Mouse (Mus musculus): Measurements from ENCODE around the gene Vrk3. TPM values are rescaled to one million over a fixed set of nuclear protein-coding genes. Genes with fewer than 3 reads are reported as not detected.

The Vrk3 gene
- polyA plus RNA-seq, 1 experiment from 2014 or later = 35.2 TPM

DNA sequence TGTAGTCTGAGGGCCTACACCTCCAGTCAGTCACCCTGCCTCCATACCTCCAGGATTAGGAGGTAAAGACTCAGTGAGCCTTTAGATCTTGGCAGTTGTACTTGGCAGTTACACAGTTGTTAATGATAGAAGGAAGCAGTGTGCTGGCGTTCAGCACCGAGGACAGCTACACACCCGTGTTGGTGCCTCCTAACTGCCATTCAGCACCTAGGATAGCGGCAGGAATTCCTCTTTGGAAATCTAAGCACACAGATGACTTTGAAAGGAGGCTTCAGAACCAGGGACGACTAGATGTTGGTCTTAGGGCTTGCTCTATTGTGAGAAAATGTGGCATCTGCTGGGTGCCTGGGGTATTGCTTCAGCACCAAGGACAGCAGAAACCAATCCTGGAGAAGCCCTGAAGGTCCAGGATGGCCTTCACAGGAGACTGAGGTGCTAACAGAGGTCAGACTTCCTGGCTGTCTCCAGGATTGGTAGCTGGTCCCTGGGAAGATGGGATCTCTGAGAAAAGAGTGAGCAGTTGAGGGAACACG lies 21.9 kb downstream of the Vrk3 start:
- Histone ChIP-seq H3K4me3 (replicated peaks) (no peak overlapping the region), H3K9ac (replicated peaks) (no peak overlapping the region; the same call in 1 of the 2 replicates), H3K4me1 (replicated peaks) (no peaks in the 10 kb centered on the region), H3K27me3 (no peaks in the 10 kb centered on the region), H3K9me3 (no peaks in the 10 kb centered on the region), H3K4me2 (replicated peaks) (no peak overlapping the region), H3K36me3 (peaks cover 93% of the 10 kb centered on the region), H3K27ac (no peak overlapping the region)
- ATAC-seq = no peak
- 20% methylated on average over 6 of the region's 6 CpGs for WGBS

DNA sequence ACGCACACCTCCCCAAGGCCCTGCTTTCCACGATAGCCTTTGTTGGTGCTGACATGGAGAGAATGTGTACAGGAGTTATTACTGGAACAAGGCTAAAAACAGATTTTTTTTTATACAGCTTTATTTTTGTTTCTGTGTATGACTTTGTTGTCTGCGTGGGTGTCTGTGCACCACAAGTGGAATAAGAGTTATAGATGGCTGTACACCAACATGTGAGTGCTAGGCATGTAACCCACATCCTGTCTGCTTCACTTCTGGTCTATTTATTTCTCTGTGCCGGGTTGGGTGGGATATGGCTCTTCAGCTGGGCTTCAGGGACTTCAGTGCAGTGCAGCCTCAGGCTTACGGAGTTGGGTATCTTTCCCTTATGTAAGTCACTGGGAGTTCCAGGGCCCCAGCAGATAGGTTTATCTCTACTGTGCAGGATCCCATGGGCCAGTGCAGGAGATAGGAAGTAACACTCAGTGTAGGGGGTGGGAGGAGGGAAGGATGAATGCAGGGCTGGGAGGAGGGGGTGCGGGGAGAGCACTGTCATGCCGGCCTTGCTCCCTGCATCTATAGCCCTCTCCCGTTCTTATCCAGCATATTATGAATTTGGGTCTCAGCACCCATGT lies 24.5 kb downstream of the Vrk3 start:
- no peak overlapping the region for H3K4me3 ChIP-seq (replicated peaks)
- WGBS = 89% methylated on average over 8 of the region's 8 CpGs
- no peak overlapping the region for H3K27ac ChIP-seq
- H3K4me1 ChIP-seq (replicated peaks) = no peaks in the 10 kb centered on the region
- no peak overlapping the region for H3K4me2 ChIP-seq (replicated peaks)
- H3K27me3 ChIP-seq = no peaks in the 10 kb centered on the region
- no peaks in the 10 kb centered on the region for H3K9me3 ChIP-seq
- H3K36me3 ChIP-seq = peaks cover 88% of the 10 kb centered on the region
- H3K9ac ChIP-seq (replicated peaks) = no peak overlapping the region
- no peak for ATAC-seq

DNA sequence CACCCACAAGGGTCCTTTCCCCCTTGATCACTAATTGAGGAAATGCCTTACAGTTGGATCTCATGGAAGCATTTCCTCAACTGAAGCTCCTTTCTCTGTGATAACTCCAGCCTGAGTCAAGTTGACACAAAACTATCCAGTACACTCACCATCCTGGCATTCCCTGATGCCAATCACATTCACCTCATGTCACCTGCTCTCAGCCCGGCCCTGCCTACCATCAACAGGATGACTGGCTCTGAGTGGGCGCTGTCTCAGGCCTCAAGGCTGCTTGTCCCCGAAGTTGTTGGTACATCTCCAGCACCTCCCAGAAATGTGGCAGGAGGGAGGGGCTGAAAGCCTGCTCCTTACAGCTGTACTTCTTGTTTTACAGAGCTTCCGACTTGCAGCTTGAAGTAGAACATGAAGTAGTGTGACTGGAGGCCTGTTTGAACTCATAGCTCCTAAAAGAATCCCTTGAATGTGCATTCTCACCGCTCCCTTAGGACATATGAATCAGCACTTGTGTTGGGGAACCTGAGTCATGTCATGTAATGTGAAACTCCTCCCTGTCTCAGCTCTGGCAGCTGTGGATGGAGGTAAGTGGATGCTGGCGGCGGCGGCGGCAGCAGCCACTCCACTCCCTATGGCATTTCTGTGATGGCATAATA lies 28.8 kb downstream of the Vrk3 start:
- Histone ChIP-seq H3K27me3 (no peaks in the 10 kb centered on the region), H3K4me1 (replicated peaks) (no peaks in the 10 kb centered on the region), H3K9me3 (no peaks in the 10 kb centered on the region), H3K36me3 (peaks cover 55% of the 10 kb centered on the region), H3K4me2 (replicated peaks) (no peak overlapping the region), H3K27ac (no peak overlapping the region), H3K4me3 (replicated peaks) (no peak overlapping the region), H3K9ac (replicated peaks) (no peak overlapping the region)
- 93% methylated on average over 9 of the region's 9 CpGs for WGBS
- no peak for ATAC-seq

DNA sequence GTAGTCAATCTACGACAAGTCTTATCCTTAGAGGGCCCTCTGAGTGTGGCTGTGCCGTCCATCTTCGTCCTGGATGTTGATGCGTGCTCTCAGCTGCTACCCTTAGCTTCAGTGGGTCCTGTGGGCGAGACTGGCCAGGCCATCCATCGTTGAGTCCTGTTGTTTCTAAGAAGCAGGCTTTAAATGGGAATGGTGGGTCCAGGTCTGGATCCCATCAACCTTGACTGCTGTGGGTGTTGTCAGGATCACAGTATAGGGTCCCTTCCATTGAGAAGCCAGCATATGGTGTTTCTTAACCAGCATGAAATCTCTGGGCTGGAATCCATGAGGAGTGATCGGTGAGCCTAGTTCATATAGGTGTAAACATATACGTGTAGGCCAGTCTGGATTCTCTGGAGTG lies 31.9 kb downstream of the Vrk3 start:
- Histone ChIP-seq H3K36me3 (peaks cover 28% of the 10 kb centered on the region), H3K9ac (replicated peaks) (no peak overlapping the region), H3K27me3 (no peaks in the 10 kb centered on the region), H3K27ac (no peak overlapping the region), H3K4me3 (replicated peaks) (no peak overlapping the region), H3K4me1 (replicated peaks) (no peaks in the 10 kb centered on the region), H3K4me2 (replicated peaks) (no peak overlapping the region), H3K9me3 (no peaks in the 10 kb centered on the region)
- ATAC-seq = no peak
- WGBS = 91% methylated on average over 8 of the region's 8 CpGs

DNA sequence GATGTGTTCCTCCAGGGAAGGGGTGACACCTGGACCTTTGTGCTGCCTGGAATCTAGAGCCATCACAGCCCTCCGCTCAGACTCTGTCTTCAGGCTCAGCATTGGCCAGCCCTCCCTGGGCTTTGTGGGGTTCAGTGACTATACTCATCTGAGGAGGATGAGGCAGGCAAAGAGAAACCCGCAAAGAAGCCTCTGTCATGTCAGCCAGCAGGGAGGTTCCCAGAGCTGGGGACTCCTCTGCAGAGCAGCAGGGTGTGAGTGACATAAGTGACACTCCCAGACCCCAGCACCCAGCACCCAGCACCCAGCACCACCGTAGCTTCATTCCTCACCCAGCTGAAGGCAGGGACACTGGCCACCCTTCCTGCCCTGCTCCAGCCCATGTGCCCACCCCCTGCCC lies 41.3 kb downstream of the Vrk3 start:
- Histone ChIP-seq H3K9me3 (0 out of 2 replicates have a peak, but pooled peaks cover 6% of the 10 kb centered on the region), H3K4me2 (replicated peaks) (no peak overlapping the region), H3K36me3 (no peaks in the 10 kb centered on the region), H3K9ac (replicated peaks) (no peak overlapping the region), H3K4me1 (replicated peaks) (no peaks in the 10 kb centered on the region), H3K27me3 (no peaks in the 10 kb centered on the region), H3K27ac (no peak overlapping the region), H3K4me3 (replicated peaks) (no peak overlapping the region)
- ATAC-seq = no peak
- WGBS = 80% methylated on average over 3 of the region's 3 CpGs

DNA sequence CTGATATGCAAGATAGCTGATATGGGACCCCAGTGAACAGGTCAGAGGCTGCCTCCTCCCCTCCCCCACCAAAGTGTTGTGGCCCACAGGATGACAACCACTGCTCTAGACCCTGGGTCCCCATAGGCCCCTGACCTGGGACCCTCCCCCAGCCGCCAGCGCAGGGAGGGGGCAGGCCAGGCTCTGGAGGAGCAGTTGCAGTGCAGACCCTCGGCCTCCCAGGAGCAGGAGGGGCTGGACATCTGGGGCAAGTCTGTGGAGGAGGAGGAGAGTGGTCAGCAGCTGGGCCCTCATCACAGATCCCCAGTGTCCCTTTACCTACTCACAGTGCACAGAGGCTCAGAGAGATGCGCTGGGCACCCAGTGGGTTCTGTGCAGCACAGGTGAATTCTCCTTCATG lies 41.9 kb downstream of the Vrk3 start:
- no peak overlapping the region for H3K4me2 ChIP-seq (replicated peaks)
- H3K4me3 ChIP-seq (replicated peaks) = no peak overlapping the region
- H3K9ac ChIP-seq (replicated peaks) = no peak overlapping the region
- H3K9me3 ChIP-seq = 0 out of 2 replicates have a peak, but pooled peaks cover 6% of the 10 kb centered on the region
- no peaks in the 10 kb centered on the region for H3K27me3 ChIP-seq
- H3K36me3 ChIP-seq = no peaks in the 10 kb centered on the region
- no peak overlapping the region for H3K27ac ChIP-seq
- no peaks in the 10 kb centered on the region for H3K4me1 ChIP-seq (replicated peaks)
- 66% methylated on average over 4 of the region's 4 CpGs for WGBS
- ATAC-seq = no peak

DNA sequence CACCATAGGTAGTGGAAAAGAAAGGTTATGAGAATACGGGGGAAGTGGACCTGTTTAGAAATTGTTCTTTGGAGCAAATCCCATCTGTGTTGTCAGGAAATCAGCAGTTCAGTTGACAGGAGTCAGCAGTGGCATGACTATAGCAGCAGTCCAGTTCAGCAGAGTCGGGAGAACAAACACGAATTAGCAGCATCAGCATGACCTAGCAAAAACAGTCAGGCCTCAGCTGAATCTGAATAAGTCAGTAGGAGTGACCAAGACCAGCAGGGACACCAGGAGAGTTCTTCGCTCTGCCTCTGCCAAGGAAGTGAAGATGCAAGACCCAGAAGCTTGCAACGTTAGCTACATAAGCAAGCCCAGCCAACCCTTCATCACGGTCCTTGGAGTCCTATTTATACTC lies 44.6 kb downstream of the Vrk3 start:
- Histone ChIP-seq H3K4me2 (replicated peaks) (no peak overlapping the region), H3K4me1 (replicated peaks) (no peaks in the 10 kb centered on the region), H3K9me3 (0 out of 2 replicates have a peak, but pooled peaks cover 9% of the 10 kb centered on the region), H3K27ac (no peak overlapping the region), H3K36me3 (no peaks in the 10 kb centered on the region), H3K4me3 (replicated peaks) (no peak overlapping the region), H3K9ac (replicated peaks) (no peak overlapping the region), H3K27me3 (no peaks in the 10 kb centered on the region)
- ATAC-seq = no peak
- 88% methylated on average over 6 of the region's 6 CpGs for WGBS

DNA sequence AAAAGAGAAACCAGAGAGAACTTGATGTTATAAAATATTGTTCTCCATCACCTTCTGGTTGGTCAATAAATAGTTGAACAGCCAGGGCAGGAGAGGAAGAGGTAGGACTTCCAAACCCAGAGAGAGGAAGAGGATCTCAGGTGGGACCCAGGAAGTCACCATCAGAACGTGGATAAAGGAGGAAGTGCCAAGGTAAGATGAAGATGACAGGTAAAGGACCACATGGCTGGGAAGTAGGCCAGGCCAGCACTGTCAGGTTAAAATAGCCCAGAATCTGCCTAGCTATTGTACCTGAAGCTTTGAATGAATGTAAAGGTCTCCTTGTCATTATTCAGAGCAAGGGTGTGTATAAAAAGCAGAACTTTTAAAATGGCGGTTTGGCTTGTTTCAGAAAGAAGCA lies 60.7 kb downstream of the Vrk3 start:
- Histone ChIP-seq H3K27ac (no peak overlapping the region), H3K27me3 (0 out of 2 replicates have a peak, but pooled peaks cover 3% of the 10 kb centered on the region), H3K4me2 (replicated peaks) (no peak overlapping the region), H3K9me3 (no peaks in the 10 kb centered on the region), H3K9ac (replicated peaks) (no peak overlapping the region), H3K36me3 (peaks cover 5% of the 10 kb centered on the region), H3K4me3 (replicated peaks) (no peak overlapping the region), H3K4me1 (replicated peaks) (no peaks in the 10 kb centered on the region)
- WGBS = 90% methylated on average over 2 of the region's 2 CpGs
- ATAC-seq = no peak

DNA sequence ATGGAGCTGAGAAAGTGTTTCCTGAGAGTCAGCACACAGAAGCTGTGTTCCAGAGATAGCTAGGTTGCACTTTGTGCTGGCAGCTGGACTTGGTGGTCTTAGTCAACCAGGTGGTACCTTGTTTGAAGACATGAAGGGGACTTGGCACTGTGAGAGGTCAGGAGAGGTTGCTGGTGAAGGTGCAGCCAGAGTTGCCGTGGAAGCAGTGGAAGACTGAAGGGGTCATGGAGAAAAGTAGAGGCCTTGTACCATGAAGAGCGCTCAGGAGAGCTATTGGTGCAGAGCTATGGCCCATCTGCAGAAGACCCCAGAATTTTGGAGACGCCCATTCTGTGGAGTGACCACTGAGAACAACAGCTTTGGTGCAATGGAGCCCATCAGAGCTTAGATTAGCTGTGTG lies 61.3 kb downstream of the Vrk3 start:
- no peak overlapping the region for H3K27ac ChIP-seq
- 0 out of 2 replicates have a peak, but pooled peaks cover 3% of the 10 kb centered on the region for H3K27me3 ChIP-seq
- WGBS = 91% methylated on average over 3 of the region's 3 CpGs

DNA sequence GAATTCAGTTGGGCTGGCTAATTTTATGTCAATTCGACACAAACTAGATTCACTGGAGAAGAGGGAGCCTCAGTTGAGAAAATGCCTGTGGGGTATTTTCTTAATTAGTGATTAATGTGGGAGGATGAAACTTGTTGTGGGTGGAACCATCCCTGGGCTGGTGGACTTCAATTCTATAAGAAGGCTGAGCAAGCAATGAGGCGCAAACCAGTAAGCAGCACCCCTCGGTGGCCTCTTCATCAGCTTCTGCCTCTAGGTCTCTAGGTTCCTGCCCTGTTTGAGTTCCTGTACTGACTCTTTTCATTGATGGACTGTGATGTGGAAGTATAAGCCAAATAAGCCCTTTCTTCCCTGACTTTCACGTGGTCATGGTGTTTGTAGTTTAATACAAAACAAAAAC lies 62.2 kb downstream of the Vrk3 start:
- no peak for ATAC-seq
- Histone ChIP-seq H3K27ac (no peak overlapping the region), H3K27me3 (no peaks in the 10 kb centered on the region), H3K4me3 (replicated peaks) (no peak overlapping the region), H3K9ac (replicated peaks) (no peak overlapping the region), H3K4me1 (replicated peaks) (peaks cover 7% of the 10 kb centered on the region), H3K4me2 (replicated peaks) (no peak overlapping the region), H3K36me3 (peaks cover 5% of the 10 kb centered on the region), H3K9me3 (no peaks in the 10 kb centered on the region)
- WGBS = 82% methylated on average over 4 of the region's 4 CpGs

More for the DNA sequence above, 61.3 kb downstream of the Vrk3 start:
- Histone ChIP-seq H3K4me1 (replicated peaks) (no peaks in the 10 kb centered on the region), H3K9me3 (no peaks in the 10 kb centered on the region), H3K36me3 (peaks cover 5% of the 10 kb centered on the region), H3K9ac (replicated peaks) (no peak overlapping the region), H3K4me2 (replicated peaks) (no peak overlapping the region), H3K4me3 (replicated peaks) (no peak overlapping the region)
- ATAC-seq = no peak

DNA sequence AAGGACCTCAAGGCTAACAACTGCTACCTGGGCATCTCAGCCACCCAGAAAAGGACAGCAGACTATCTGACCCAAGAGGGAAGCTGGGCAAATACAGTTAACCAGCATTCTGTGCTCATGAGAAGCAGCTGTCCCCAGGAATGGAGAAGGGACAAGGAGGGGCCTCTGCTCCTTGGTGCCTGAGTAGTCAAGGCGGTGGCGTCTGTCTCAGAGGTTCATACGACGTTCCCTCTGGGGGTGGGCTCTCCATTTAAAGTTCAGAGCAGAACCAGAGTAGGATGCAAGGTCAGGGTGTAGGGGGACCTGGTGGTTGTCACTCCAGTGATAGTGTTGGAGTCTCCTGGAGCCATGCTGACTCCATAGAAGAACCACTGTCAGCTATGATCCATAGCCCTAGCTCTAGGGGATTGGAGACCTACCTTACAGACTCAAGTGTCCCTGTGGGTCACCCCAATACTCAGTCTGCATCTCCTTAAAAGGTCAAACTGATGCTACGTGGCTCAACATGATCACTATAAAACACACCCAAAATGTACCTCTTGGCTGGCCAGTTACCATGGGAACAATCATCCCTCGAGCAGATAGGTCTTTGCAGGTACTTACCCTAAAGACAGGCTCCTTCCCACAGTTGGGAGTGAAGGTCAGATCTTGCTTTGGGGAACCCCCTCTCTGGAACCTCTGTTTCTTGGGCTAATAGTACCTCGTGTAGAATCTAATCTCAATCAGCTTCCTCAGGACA lies 62.8 kb downstream of the Vrk3 start:
- Histone ChIP-seq H3K27me3 (no peaks in the 10 kb centered on the region), H3K4me2 (replicated peaks) (no peak overlapping the region), H3K9ac (replicated peaks) (no peak overlapping the region), H3K27ac (no peak overlapping the region), H3K4me3 (replicated peaks) (no peak overlapping the region), H3K9me3 (no peaks in the 10 kb centered on the region), H3K36me3 (peaks cover 5% of the 10 kb centered on the region), H3K4me1 (replicated peaks) (peaks cover 8% of the 10 kb centered on the region)
- 92% methylated on average over 7 of the region's 7 CpGs for WGBS
- ATAC-seq = no peak

DNA sequence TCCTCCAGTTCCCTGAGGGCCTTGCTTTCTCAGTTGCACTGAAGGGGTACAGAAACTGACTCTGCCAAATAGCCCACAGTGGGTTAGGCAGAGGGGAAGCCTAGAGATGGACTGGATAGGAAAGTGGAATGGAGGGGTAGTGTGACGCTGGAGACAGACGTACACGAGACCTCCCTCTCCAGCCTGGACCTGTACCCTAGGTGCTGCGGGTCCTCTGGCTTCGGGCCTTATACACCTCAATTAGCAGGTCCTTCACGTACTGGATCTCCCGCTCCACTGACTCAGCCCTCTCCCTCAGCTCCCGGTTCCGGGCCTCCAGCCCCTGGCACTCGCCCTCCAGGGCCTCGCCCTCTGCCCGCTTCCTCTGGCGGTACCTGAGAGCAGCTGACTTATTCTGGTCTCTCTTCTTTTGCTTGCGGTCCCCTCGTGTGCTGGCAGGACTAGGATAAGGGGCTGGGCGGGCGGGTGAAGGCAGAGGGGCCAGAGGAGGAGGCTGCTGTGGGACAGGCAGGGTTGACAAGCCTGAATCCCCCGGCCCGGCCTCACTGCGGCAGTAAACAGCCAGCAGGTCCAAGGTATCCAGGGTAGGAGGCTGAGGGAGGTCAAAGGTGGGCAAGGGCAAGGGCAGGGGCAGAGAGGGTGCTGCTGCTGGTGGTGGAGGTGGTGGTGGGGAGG lies 64.6 kb downstream of the Vrk3 start:
- H3K4me2 ChIP-seq (replicated peaks) = no peak overlapping the region
- 91% methylated on average over 20 of the region's 20 CpGs for WGBS
- H3K27ac ChIP-seq = no peak overlapping the region
- peaks cover 18% of the 10 kb centered on the region for H3K4me1 ChIP-seq (replicated peaks)
- H3K27me3 ChIP-seq = no peaks in the 10 kb centered on the region
- H3K9me3 ChIP-seq = no peaks in the 10 kb centered on the region
- H3K36me3 ChIP-seq = peaks cover 5% of the 10 kb centered on the region
- H3K4me3 ChIP-seq (replicated peaks) = no peak overlapping the region
- H3K9ac ChIP-seq (replicated peaks) = no peak overlapping the region
- ATAC-seq = no peak

Data from midbrain, embryonic 13.5 days (tissue).